Mouse (Mus musculus) heart, embryonic 14.5 days (tissue): ENCODE measurements around the gene G6pc. TPM values are rescaled to one million over a fixed set of nuclear protein-coding genes. Genes with fewer than 3 reads are reported as not detected.
A peak's percentile ranks its signal among the peaks of the same experiment; 100 is the strongest.

ENCODE experiments used
- ATAC-seq: fragments of 200-750 bp; cut with Nextera tagmentation; 2 replicates; pipeline ENCODE4 v1.8.0; 2017; ENCODE audit warnings: low read depth, moderate TSS enrichment; ENCODE audit not compliant: insufficient number of reproducible peaks, insufficient read depth, low FRiP score
- H3K27ac ChIP-seq, 2 experiments: fragments of 200-500 bp in 1 of 2; fragments of 300-500 bp in 1 of 2; sonication (generic) in 1 of 2; replicated peaks in 1 of 2; 2 replicates each; pipeline ENCODE4 v1.5.1; 2012 to 2014; ENCODE audit warnings: low read depth in 2 of 2, low read length in 2 of 2, control low read depth in 1 of 2, mild to moderate bottlenecking in 1 of 2, mixed read lengths in 1 of 2; ENCODE audit not compliant: control insufficient read depth in 1 of 2, insufficient read depth in 1 of 2
- H3K27me3 ChIP-seq: fragments of 300-500 bp; sonication (generic); 2 replicates; pipeline ENCODE4 v1.6.1; 2014; ENCODE audit warnings: mild to moderate bottlenecking, low read length, control low read depth; ENCODE audit not compliant: control insufficient read depth, insufficient read depth
- H3K36me3 ChIP-seq: fragments of 300-500 bp; sonication (generic); 2 replicates; pipeline ENCODE4 v1.6.1; 2014; ENCODE audit warnings: mild to moderate bottlenecking, control low read depth, low read length, mixed read lengths; ENCODE audit not compliant: control insufficient read depth, insufficient read depth
- H3K4me1 ChIP-seq, 2 experiments: fragments of 200-500 bp in 1 of 2; fragments of 300-500 bp in 1 of 2; sonication (generic) in 1 of 2; 2 replicates each; pipeline ENCODE4 v1.6.1; 2012 to 2014; ENCODE audit warnings: low read length in 2 of 2, control low read depth in 1 of 2, mixed read lengths in 1 of 2; ENCODE audit not compliant: control insufficient read depth in 2 of 2, insufficient read depth in 2 of 2
- H3K4me2 ChIP-seq: fragments of 300-500 bp; sonication (generic); 2 replicates; pipeline ENCODE4 v1.6.1; 2014; ENCODE audit warnings: mild to moderate bottlenecking, low read length
- H3K4me3 ChIP-seq, 2 experiments: fragments of 200-500 bp in 1 of 2; fragments of 300-500 bp in 1 of 2; sonication (generic) in 1 of 2; 2 replicates each; pipeline ENCODE4 v1.5.1; 2012 to 2014; ENCODE audit warnings: low read length in 2 of 2, mild to moderate bottlenecking in 2 of 2, control low read depth in 1 of 2, low read depth in 1 of 2, moderate library complexity in 1 of 2; ENCODE audit not compliant: control insufficient read depth in 1 of 2, insufficient read depth in 1 of 2
- H3K9ac ChIP-seq: fragments of 300-500 bp; sonication (generic); 2 replicates; pipeline ENCODE4 v1.6.1; 2014; ENCODE audit warnings: mild to moderate bottlenecking, low read length
- H3K9me3 ChIP-seq: fragments of 300-500 bp; sonication (generic); 2 replicates; pipeline ENCODE4 v1.6.1; 2016; ENCODE audit warnings: low read length, control low read depth; ENCODE audit not compliant: control insufficient read depth
- WGBS: fragments of 180-500 bp; shearing (Covaris S2); extraction: QIAGEN DNeasy Blood & Tissue Kit; methylation state at CpG from one replicate; pipeline ENCODE4 v1.1.7; 2014; 5-methylcytosine and 5-hydroxymethylcytosine counted together
- polyA plus RNA-seq: library from polyadenylated mRNA; unstranded; fragments of >200 nt; fragmentation: Nextera tagmentation; extraction: Ambion mirVana; gene quantifications from 2 replicates; pipeline ENCODE4 v1.2.1, GENCODE M21; 2014

The G6pc gene
- polyA plus RNA-seq, 1 experiment from 2014 or later = not detected

- Histone ChIP-seq H3K4me3 (no peak overlapping the region), H3K27me3 (no peaks in the 10 kb centered on the region), H3K4me2 (no peak overlapping the region), H3K27ac (no peak overlapping the region), H3K9me3 (no peaks in the 10 kb centered on the region), H3K9ac (no peak overlapping the region), H3K4me1 (peaks cover 0 to 14% of the 10 kb centered on the region in 2 experiments; a peak in 2 of 4 replicates), H3K36me3 (peaks cover 22% of the 10 kb centered on the region)
- 59% methylated on average over 6 of the region's 6 CpGs for WGBS
- ATAC-seq = no peak
Measured at GRCm38 (mm10) chr11:101418991-101419390, 51.6 kb downstream of the G6pc start.

DNA sequence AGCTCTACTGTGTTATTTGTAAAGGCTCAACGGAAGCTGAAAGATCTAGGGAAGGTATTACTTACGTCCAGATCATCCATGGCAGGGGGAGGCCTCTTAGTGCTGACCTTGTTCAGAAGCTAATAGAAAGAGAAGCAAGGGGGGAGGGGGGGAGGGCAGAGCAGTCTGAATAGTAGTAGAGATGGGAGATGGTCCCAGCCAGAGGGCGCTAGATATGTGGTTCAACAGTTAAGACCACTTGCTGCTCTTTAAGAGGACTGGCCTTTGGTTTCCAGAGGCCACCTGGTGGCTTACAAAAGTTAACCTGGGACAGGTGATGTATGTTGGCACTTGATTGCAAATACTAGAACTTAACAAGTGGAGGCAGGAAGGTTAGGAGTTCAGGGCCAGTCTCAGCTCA, 52.2 kb downstream of the G6pc start:
- Histone ChIP-seq H3K4me2 (no peak overlapping the region), H3K4me1 (peaks cover 0 to 14% of the 10 kb centered on the region in 2 experiments; a peak in 2 of 4 replicates), H3K4me3 (no peak overlapping the region), H3K9me3 (no peaks in the 10 kb centered on the region), H3K27ac (no peak overlapping the region), H3K9ac (no peak overlapping the region), H3K36me3 (peaks cover 21% of the 10 kb centered on the region), H3K27me3 (no peaks in the 10 kb centered on the region)
- ATAC-seq = no peak
- WGBS = 36% methylated on average over 3 of the region's 3 CpGs

- Histone ChIP-seq H3K4me2 (no peak overlapping the region), H3K36me3 (peaks cover 21% of the 10 kb centered on the region), H3K27ac (no peak overlapping the region), H3K27me3 (no peaks in the 10 kb centered on the region), H3K4me3 (no peak overlapping the region), H3K9ac (no peak overlapping the region), H3K4me1 (peaks cover 0 to 14% of the 10 kb centered on the region in 2 experiments; a peak in 2 of 4 replicates), H3K9me3 (no peaks in the 10 kb centered on the region)
- no peak for ATAC-seq
- 86% methylated on average over 5 of the region's 5 CpGs for WGBS
Measured at GRCm38 (mm10) chr11:101420148-101420547, 52.8 kb downstream of the G6pc start.

GRCm38 (mm10) chr11:101424105-101424851, 56.9 kb downstream of the G6pc start, which contains the start of gene Gm27029:
Gene Gm27029, minus strand, starts transcription at chr11:101424796.
- Histone ChIP-seq H3K27ac (peak within 1 kb of the TSS; percentile 95 to 96), H3K4me1 (peaks cover 3 to 21% of the 10 kb centered on the region in 2 experiments), H3K36me3 (peaks cover 27% of the 10 kb centered on the region), H3K9ac (peak within 1 kb of the TSS; percentile 87), H3K9me3 (no peaks in the 10 kb centered on the region), H3K4me3 (peak within 1 kb of the TSS; percentile 83 to 93), H3K4me2 (peak within 1 kb of the TSS; percentile 91), H3K27me3 (no peaks in the 10 kb centered on the region)
- peak; percentile 61; the same call in 1 of the 2 replicates for ATAC-seq
- WGBS = under 1% methylated on average over 23 of the region's 23 CpGs

- Histone ChIP-seq H3K27me3 (no peaks in the 10 kb centered on the region), H3K4me3 (peak within 1 kb of the TSS; percentile 83 to 93), H3K4me2 (peak within 1 kb of the TSS; percentile 91), H3K9ac (peak within 1 kb of the TSS; percentile 87), H3K27ac (peak within 1 kb of the TSS; percentile 95 to 96), H3K9me3 (no peaks in the 10 kb centered on the region), H3K36me3 (peaks cover 31% of the 10 kb centered on the region), H3K4me1 (peaks cover 3 to 21% of the 10 kb centered on the region in 2 experiments)
- WGBS = under 1% methylated on average over 80 of the region's 81 CpGs
- ATAC-seq = peak; percentile 88
Measured at GRCm38 (mm10) chr11:101424925-101425813, 57.8 kb downstream of the G6pc start, which contains the start of the genes Rundc1 and Ptges3l. Gene Rundc1, plus strand, starts transcription at chr11:101425085. Gene Ptges3l, minus strand, starts transcription at chr11:101425333.

DNA sequence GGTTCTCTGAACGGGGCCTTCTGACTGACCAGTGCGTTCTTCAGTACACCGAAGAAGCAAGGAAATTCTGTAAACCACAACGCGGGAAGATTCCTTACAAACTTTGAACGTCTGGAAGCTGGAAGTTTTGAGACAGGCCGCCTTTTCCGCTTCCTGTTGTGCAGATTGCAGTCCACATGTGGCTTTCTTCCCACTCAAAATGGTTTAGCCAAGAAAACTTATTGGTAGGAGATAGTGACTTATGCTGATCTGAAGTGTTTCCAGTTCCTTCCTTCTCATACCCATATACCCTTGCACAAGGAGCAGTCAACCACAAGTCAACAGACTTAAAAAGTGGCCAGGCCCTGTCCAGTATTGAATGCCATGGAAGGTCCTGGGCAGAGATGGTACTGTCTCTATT, 58.8 kb downstream of the G6pc start:
- H3K4me2 ChIP-seq = peak overlapping the region; percentile 91
- peak overlapping the region; percentile 11 to 83; a peak in 3 of 4 replicates for H3K4me3 ChIP-seq
- WGBS = 53% methylated on average over 8 of the region's 8 CpGs
- no peak overlapping the region for H3K27ac ChIP-seq
- H3K27me3 ChIP-seq = no peaks in the 10 kb centered on the region
- no peaks in the 10 kb centered on the region for H3K9me3 ChIP-seq
- peaks cover 33% of the 10 kb centered on the region for H3K36me3 ChIP-seq
- peaks cover 3 to 21% of the 10 kb centered on the region in 2 experiments for H3K4me1 ChIP-seq
- ATAC-seq = no peak
- peak overlapping the region; percentile 87 for H3K9ac ChIP-seq
